Mouse (Mus musculus) liver, embryonic 16.5 days (tissue): ENCODE measurements at regions not wholly inside any gene's neighbourhood (a gene's known extent, or its start where the extent isn't known, plus 50 kb on each side); places are given as distances from the start of the nearest gene placed in this dataset.
"Not testable (repeated sequence)": the region's sequence is repeated elsewhere in the genome, so short reads cannot be mapped to it uniquely, and the experiment has no call there.

Experiments used
- ATAC-seq: fragments of 200-750 bp; cut with Nextera tagmentation; 2 replicates; pipeline ENCODE4 v1.8.0; 2017; ENCODE audit warnings: low read depth, mild to moderate bottlenecking, moderate number of reproducible peaks, moderate library complexity
- H3K27ac ChIP-seq: fragments of 300-500 bp; sonication (generic); 2 replicates; pipeline ENCODE4 v1.5.1; 2014; ENCODE audit warnings: mild to moderate bottlenecking, low read length
- H3K27me3 ChIP-seq: fragments of 300-500 bp; sonication (generic); 2 replicates; pipeline ENCODE4 v1.6.1; 2014; ENCODE audit warnings: low read depth, low read length, mixed read lengths; ENCODE audit not compliant: control insufficient read depth, insufficient read depth
- H3K36me3 ChIP-seq: fragments of 300-500 bp; sonication (generic); 2 replicates; pipeline ENCODE4 v1.6.1; 2014; ENCODE audit warnings: mild to moderate bottlenecking; ENCODE audit not compliant: control insufficient read depth, insufficient read depth
- H3K4me1 ChIP-seq: fragments of 300-500 bp; sonication (generic); 2 replicates; pipeline ENCODE4 v1.6.1; 2014; ENCODE audit warnings: low read depth, low read length, mixed read lengths; ENCODE audit not compliant: control insufficient read depth
- H3K4me2 ChIP-seq: fragments of 300-500 bp; sonication (generic); 2 replicates; pipeline ENCODE4 v1.6.1; 2014; ENCODE audit warnings: low read depth, low read length, mixed read lengths
- H3K4me3 ChIP-seq: fragments of 300-500 bp; sonication (generic); 2 replicates; pipeline ENCODE4 v1.5.1; 2014; ENCODE audit warnings: low read depth, mild to moderate bottlenecking, low read length
- H3K9ac ChIP-seq: fragments of 300-500 bp; sonication (generic); 2 replicates; pipeline ENCODE4 v1.6.1; 2014; ENCODE audit warnings: low read depth, low read length
- H3K9me3 ChIP-seq: fragments of 300-500 bp; sonication (generic); replicated peaks from 2 replicates; pipeline ENCODE4 v1.6.1; 2016; ENCODE audit warnings: low read length; ENCODE audit not compliant: control insufficient read depth
- WGBS: fragments of 180-500 bp; shearing (Covaris S2); extraction: QIAGEN DNeasy Blood & Tissue Kit; methylation state at CpG from one replicate; pipeline ENCODE4 v1.1.7; 2014; ENCODE audit not compliant: insufficient replicate concordance; 5-methylcytosine and 5-hydroxymethylcytosine counted together

- WGBS = 50% methylated on average over 3 of the region's 3 CpGs
- H3K4me3 ChIP-seq, H3K27ac ChIP-seq, H3K9me3 ChIP-seq, H3K4me1 ChIP-seq, H3K9ac ChIP-seq, H3K4me2 ChIP-seq, ATAC-seq, H3K27me3 ChIP-seq, H3K36me3 ChIP-seq: not testable (repeated sequence)
Measured at GRCm38 (mm10) chr10:117562850-117563248, 66.5 kb upstream of the Cpm start.

- no peaks in the 10 kb centered on the region for H3K27me3 ChIP-seq
- H3K4me1 ChIP-seq = no peaks in the 10 kb centered on the region
- 67% methylated on average over 13 of the region's 13 CpGs for WGBS
- H3K36me3 ChIP-seq = no peaks in the 10 kb centered on the region
- no peak overlapping the region for H3K9ac ChIP-seq
- ATAC-seq = no peak
- no peak overlapping the region for H3K4me2 ChIP-seq
- H3K4me3 ChIP-seq = no peak overlapping the region
- H3K9me3 ChIP-seq = no peaks in the 10 kb centered on the region
- H3K27ac ChIP-seq = no peak overlapping the region
Measured at GRCm38 (mm10) chr10:117561909-117562849, 67.1 kb upstream of the Cpm start.

- Histone ChIP-seq H3K27me3 (no peaks in the 10 kb centered on the region), H3K4me3 (no peak overlapping the region), H3K4me1 (no peaks in the 10 kb centered on the region), H3K27ac (no peak overlapping the region), H3K4me2 (no peak overlapping the region), H3K9me3 (no peaks in the 10 kb centered on the region), H3K9ac (no peak overlapping the region), H3K36me3 (no peaks in the 10 kb centered on the region)
- no peak for ATAC-seq
- 51% methylated on average over 5 of the region's 5 CpGs for WGBS
Measured at GRCm38 (mm10) chr10:117561279-117561820, 68.0 kb upstream of the Cpm start.

GRCm38 (mm10) chr10:117560396-117561278 is 68.7 kb upstream of the Cpm start:
- ATAC-seq = no peak
- no peak overlapping the region for H3K4me2 ChIP-seq
- no peaks in the 10 kb centered on the region for H3K4me1 ChIP-seq
- H3K27ac ChIP-seq = no peak overlapping the region
- no peaks in the 10 kb centered on the region for H3K27me3 ChIP-seq
- H3K9ac ChIP-seq = no peak overlapping the region
- no peak overlapping the region for H3K4me3 ChIP-seq
- no peaks in the 10 kb centered on the region for H3K36me3 ChIP-seq
- WGBS = 65% methylated on average over 9 of the region's 9 CpGs
- no peaks in the 10 kb centered on the region for H3K9me3 ChIP-seq

- no peak overlapping the region for H3K4me2 ChIP-seq
- H3K27ac ChIP-seq = no peak overlapping the region
- H3K9me3 ChIP-seq = no peaks in the 10 kb centered on the region
- no peak for ATAC-seq
- H3K4me1 ChIP-seq = no peaks in the 10 kb centered on the region
- no peak overlapping the region for H3K9ac ChIP-seq
- H3K4me3 ChIP-seq = no peak overlapping the region
- 69% methylated on average over 17 of the region's 17 CpGs for WGBS
- no peaks in the 10 kb centered on the region for H3K27me3 ChIP-seq
- no peaks in the 10 kb centered on the region for H3K36me3 ChIP-seq
Measured at GRCm38 (mm10) chr10:117559615-117560395, 69.5 kb upstream of the Cpm start.

- WGBS = 77% methylated on average over 24 of the region's 24 CpGs
- Histone ChIP-seq H3K36me3 (no peaks in the 10 kb centered on the region), H3K27ac (no peak overlapping the region), H3K27me3 (no peaks in the 10 kb centered on the region), H3K9me3 (no peaks in the 10 kb centered on the region), H3K4me1 (no peaks in the 10 kb centered on the region), H3K4me2 (no peak overlapping the region), H3K4me3 (no peak overlapping the region), H3K9ac (no peak overlapping the region)
- no peak for ATAC-seq
Measured at GRCm38 (mm10) chr10:117558891-117559614, 70.2 kb upstream of the Cpm start.

GRCm38 (mm10) chr10:117558292-117558800 is 71.0 kb upstream of the Cpm start:
- H3K27ac ChIP-seq = no peak overlapping the region
- no peaks in the 10 kb centered on the region for H3K36me3 ChIP-seq
- ATAC-seq = no peak
- H3K9ac ChIP-seq = no peak overlapping the region
- WGBS = 60% methylated on average over 5 of the region's 5 CpGs
- H3K4me1 ChIP-seq = no peaks in the 10 kb centered on the region
- no peaks in the 10 kb centered on the region for H3K9me3 ChIP-seq
- H3K4me3 ChIP-seq = no peak overlapping the region
- no peaks in the 10 kb centered on the region for H3K27me3 ChIP-seq
- H3K4me2 ChIP-seq = no peak overlapping the region

GRCm38 (mm10) chr10:117557666-117558065 is 71.6 kb upstream of the Cpm start:
- H3K4me3 ChIP-seq = no peak overlapping the region
- no peaks in the 10 kb centered on the region for H3K9me3 ChIP-seq
- 59% methylated on average over 1 of the region's 1 CpGs for WGBS
- ATAC-seq = no peak
- H3K27ac ChIP-seq = no peak overlapping the region
- no peaks in the 10 kb centered on the region for H3K27me3 ChIP-seq
- H3K9ac ChIP-seq = no peak overlapping the region
- H3K4me1 ChIP-seq = no peaks in the 10 kb centered on the region
- H3K4me2 ChIP-seq = no peak overlapping the region
- H3K36me3 ChIP-seq = no peaks in the 10 kb centered on the region
